9 mouse cellular contexts compared by ENCODE assay signal in the genomic region with DNA sequence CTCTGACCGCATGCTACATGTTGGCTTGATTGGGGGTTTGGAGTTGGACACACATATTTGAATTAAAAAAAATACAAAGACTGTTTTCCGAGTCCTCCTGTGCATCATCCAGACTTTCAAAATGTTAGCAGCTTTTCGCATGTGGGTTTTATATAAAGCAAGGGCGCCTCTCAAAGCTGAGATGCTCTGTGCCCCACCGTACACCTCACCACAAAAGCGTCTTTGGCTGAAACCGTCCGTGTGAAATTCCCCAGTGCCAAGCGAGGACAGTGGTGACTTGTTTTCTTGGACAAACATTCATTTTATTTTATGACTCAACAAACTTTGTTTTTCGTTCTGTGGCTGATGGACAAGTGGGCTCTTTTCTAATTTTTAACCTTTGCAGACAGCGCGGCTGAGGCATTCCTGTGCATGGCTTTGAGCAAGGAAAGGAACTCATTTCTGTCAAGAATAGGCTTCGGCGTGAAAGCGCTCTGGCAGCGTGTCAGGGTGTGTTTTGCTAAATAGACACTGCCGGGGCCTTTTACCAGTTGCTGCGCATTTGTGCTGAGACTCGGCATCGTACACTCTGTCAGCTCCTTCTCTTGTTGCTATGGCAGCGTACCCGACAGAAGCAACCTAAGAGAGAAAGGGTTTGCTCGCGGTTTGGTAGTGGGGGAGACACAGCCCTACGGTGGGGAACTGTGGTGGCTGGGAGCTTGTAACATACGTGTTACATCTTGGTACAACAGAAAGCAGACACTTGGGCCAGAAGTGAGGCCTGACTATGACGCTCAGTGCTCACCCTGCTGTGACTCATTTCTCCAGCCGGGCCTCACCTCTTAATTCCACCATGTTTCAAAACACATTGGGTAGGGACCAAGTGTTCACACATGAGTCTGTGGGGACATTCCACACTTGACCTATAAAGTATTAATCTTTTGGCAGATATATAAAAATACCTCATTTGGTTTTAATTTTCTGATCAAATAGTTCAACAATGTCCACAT.
A peak's percentile ranks its signal among the peaks of the same experiment; 100 is the strongest.
DNase-seq lines count a peak whose midpoint lies in the region; ATAC-seq and TF ChIP-seq lines count a peak whose summit lies in the region.
"Had no signal": no experiment of that assay in that cellular context is flagged by ENCODE, and none has a peak within 500 bp of the region (broad histone marks: within the 10 kb centered on the region; RNA-seq: fewer than 3 reads in every experiment).

No protein-coding gene starts in this region.

- H3K27me3 ChIP-seq in testis, adult 2 months (ENCODE audit: control insufficient read depth, insufficient read depth, low read length), result no peaks in the 10 kb centered on the region
- no peaks in the 10 kb centered on the region for H3K27me3 ChIP-seq in limb, embryonic 15.5 days

- TF ChIP-seq POLR2A in testis, adult 2 months (IDR thresholded peaks at IDR 0.05; ENCODE audit: control insufficient read depth, low read depth, low read length), result peak; percentile 37; the same call in 1 of the 2 replicates

- no peak overlapping the region for H3K4me2 ChIP-seq in limb, embryonic 15.5 days

- H3K9ac ChIP-seq in limb, embryonic 15.5 days, result no peak overlapping the region

- no peak overlapping the region for H3K27ac ChIP-seq in testis, adult 2 months (ENCODE audit: control insufficient read depth, insufficient read depth, low read depth, low read length)
- H3K27ac ChIP-seq in limb, embryonic 15.5 days, result no peak overlapping the region

- H3K4me1 ChIP-seq in testis, adult 2 months (ENCODE audit: control insufficient read depth, insufficient read depth, low read length), result 0 out of 2 replicates have a peak, but pooled peaks cover 4% of the 10 kb centered on the region
- H3K4me1 ChIP-seq in limb, embryonic 15.5 days, result no peaks in the 10 kb centered on the region

- 67% methylated on average over 28 of the region's 28 CpGs for WGBS in limb, embryonic 15.5 days

- H3K9me3 ChIP-seq in limb, embryonic 15.5 days, result no peaks in the 10 kb centered on the region

- peak overlapping the region; percentile 39 for H3K4me3 ChIP-seq in testis, adult 2 months (ENCODE audit: control insufficient read depth, low read depth, low read length)
- H3K4me3 ChIP-seq in limb, embryonic 15.5 days, result no peak overlapping the region

- no peak for DNase-seq in testis, postnatal 10 days (ENCODE audit: low spot score)
- peak; percentile 34 to 64 for DNase-seq in layer of hippocampus, adult 8-10 months (ENCODE audit: low spot score in 2 of 2)
- no peak for DNase-seq in adrenal gland, adult (ENCODE audit: inconsistent age in 2 of 2, low spot score in 1 of 2)
- no peak for DNase-seq in thymus, postnatal 10 days (ENCODE audit: low spot score in 2 of 2)
- DNase-seq in spleen, postnatal 4 days (ENCODE audit: low spot score in 2 of 2), result no peak
- DNase-seq: thymus, postnatal 25 days had no signal

- 0 out of 2 replicates have a peak, but pooled peaks have one; percentile 40 for ATAC-seq in limb, embryonic 15.5 days (ENCODE audit: insufficient number of reproducible peaks, low FRiP score, low TSS enrichment, low read depth)

- no peaks in the 10 kb centered on the region for H3K36me3 ChIP-seq in testis, adult 2 months (ENCODE audit: control insufficient read depth, insufficient read depth, low read length)
- H3K36me3 ChIP-seq in limb, embryonic 15.5 days, result no peaks in the 10 kb centered on the region
- H3K36me3 ChIP-seq: G1E had no signal

- TF ChIP-seq CTCF in testis, adult 2 months (IDR thresholded peaks at IDR 0.05; ENCODE audit: control insufficient read depth, insufficient read depth, insufficient replicate concordance, low read depth, low read length), result no peak

Comparison
In these comparisons a context has a peak if more than half of its experiments do, and no peak if none do; other contexts are left out.
1. DNase-seq: peak in layer of hippocampus, adult 8-10 months (2 of 2); none in testis, postnatal 10 days (single experiment), adrenal gland, adult (0 of 2), thymus, postnatal 10 days (0 of 2) and spleen, postnatal 4 days (0 of 2).